Mouse (Mus musculus): ENCODE results near the gene Fbxw4. TPM values are rescaled to one million over a fixed set of nuclear protein-coding genes. Genes with fewer than 3 reads are reported as not detected.

Fbxw4 gene
- total RNA-seq, 2 experiments from 2014 or later, result 28.7 to 33.3 TPM

DNA sequence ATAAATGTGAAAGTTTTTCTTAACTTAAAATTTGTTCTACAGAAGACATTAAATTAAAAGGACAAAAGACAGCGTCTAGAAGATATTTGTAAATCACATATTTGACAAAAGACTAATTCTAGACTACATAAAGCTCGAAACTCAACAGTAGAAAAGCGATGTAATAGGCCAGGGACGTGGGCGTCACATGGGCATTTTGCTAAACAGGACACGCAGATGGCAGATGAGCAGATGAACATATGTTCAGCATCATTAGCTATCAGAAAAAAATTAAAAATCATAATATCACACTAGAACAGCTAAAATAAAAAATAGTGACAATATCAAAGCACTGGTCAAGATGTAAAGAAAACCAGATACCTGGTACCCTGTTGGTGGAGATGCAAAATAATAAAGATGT lies 70.4 kb downstream of the Fbxw4 start:
- intact Hi-C loops (cut with DNase I), result no loop called here

DNA sequence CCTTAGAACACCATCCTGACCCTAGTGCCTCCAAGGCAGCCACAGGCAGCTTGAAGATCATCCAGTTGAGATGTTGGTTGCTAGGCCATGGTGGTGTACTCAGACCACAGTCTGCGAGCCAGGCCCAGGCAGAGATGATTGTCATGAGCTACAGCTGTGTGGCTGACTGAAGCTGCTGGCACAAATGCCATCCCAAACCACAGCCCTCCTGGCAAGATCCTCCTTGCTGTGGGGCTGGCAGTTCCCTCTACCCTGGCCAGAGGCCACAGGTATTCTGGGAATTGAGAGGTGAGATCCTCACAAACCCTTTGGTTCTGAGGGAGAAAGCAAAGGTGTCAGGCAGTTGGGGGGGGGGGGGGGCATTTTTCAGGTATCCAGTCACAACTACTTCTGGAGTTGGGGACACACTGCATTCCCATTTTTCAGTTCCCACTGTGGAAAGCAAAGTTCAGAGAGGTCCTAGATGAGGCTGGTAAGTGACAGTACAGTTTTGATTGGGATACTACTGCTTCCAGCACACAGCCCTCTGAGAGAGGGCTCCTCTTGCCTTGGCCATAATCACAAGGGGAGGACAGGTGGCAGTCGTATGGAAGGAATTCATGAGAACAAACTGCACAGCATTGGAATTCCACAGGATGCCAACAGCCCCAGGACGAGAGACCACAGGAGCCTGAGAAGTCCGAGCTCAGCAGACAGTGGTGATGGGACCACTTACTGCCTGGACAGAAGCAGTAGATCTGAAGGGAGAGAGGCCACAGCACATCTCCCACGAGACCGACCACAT lies 72.4 kb downstream of the Fbxw4 start:
- intact Hi-C loops (cut with DNase I), result no loop called here

More for the DNA sequence above, 70.4 kb downstream of the Fbxw4 start:
- no peak for DNase-seq (ENCODE audit: extremely low spot score in 1 of 2, low spot score in 2 of 2)

DNA sequence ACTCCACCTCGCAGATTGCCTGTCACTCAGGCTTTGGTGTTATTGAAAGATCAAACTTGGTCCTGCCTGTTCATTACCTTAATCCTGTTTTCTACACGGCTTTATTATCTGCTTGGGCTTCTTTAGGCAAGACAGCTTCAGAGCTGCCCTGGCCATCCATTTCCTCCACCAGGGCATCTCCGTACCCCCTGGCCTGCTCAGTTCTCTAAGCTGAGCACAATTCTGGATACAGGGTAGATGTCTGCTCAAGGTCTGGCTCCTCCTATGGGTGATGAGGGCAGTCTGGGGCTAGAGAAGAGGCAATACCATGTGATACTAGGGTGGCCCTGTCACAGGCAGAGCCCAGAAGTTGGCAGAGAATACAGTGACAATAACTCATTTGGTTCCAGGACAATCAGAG lies 73.3 kb downstream of the Fbxw4 start:
- intact Hi-C loops (cut with DNase I), result no loop called here
- DNase-seq (ENCODE audit: extremely low spot score in 1 of 2, low spot score in 2 of 2), result no peak

More for the DNA sequence above, 72.4 kb downstream of the Fbxw4 start:
- no peak for DNase-seq (ENCODE audit: extremely low spot score in 1 of 2, low spot score in 2 of 2)

DNA sequence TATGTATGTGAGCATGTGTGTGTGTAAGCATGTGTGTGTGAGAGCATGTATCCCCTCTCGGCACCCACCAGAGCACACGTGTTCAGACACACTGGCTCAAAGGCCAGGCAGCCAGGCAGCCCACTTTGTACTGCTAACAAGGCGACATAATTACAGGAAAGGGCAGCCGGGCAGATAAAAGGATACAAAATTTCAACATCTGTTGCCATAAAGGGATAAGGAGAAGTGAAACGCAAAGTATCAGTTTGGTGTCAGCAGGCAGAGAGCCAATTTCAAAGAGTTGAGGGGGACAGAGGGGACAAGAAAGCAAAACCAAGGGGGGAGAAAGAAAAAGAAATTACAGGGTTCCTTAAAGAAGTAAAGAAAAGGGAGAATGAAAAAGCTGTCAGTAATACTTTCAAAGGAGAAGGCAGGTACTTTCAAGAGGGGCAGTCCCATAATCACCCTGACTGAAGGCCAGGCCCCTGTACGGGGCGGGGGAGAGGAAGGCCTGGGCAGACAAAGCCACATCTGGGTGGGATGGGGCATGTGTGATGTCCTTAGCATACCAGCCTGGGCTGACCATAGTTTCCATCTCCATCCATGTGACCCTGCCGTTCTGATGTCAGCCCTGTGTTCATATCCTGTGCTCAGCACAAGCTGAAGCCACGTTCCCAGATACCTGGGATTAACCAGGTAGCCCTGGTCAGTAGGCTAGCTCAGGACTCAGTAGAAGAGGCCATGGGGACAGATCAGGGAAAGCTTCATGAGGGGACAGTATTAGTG lies 75.1 kb downstream of the Fbxw4 start:
- intact Hi-C loops (cut with DNase I), result no loop called here
- no peak for DNase-seq (ENCODE audit: extremely low spot score in 1 of 2, low spot score in 2 of 2)

DNA sequence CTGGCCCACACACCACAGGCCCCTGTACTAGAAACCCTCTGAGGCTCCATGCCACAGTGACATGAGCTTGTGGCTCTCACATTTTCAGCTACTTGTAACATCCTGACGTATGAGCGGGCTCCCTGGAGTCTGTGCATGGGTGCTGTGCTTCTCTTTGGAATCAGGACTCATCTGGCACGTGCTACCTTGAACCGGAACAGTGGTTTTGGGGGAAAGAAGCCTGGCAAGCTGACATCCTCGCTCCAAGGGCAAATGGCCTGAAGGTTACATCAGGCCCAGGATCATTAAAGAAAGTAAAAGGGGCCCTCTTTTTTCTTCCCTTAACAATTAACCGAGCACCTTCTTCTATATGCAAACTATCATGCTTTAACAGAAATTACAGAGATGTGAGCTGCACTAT lies 77.0 kb downstream of the Fbxw4 start:
- intact Hi-C loops (cut with DNase I), result no loop called here
- DNase-seq (ENCODE audit: extremely low spot score in 1 of 2, low spot score in 2 of 2), result no peak

DNA sequence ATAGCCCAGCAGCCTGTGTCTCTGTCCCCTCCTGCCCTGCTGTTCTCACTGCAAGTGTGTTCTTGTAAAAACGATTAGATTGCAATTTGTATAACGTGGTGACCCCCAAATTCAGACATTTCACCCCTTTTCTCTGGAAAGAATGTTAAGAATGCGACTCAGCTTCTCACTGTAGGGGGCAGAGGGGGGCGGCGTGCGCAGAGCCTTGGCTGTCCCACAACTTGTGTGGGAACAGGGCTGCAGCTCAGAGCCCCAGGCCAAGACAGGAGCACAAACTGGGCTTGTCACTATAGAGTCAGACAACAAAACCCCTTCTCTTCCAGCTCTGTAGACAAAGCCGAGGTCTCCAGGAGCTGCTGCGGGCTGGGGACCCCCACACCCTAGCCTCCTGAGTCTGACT lies 78.0 kb downstream of the Fbxw4 start:
- intact Hi-C loops (cut with DNase I), result no loop called here
- DNase-seq (ENCODE audit: extremely low spot score in 1 of 2, low spot score in 2 of 2), result no peak

DNA sequence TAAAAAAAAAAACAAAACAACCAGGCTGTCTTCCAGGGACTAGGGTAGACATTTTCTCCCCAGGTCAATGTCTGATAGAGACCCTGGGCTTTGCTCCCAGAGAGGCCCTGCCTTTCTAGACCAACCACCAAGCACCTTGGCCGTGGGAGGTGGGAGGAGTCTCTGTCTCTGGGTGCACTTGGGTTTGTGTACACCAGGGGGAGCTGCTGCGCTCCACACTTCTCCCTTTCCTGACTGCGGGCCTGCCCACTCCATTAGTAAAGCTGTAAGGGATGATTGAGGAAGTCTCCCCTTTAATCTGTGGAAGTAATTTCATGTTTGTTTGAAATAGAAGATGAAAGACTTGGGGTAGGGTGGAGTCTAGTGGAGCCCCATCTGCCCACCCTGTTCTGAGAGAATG lies 78.9 kb downstream of the Fbxw4 start:
- intact Hi-C loops (cut with DNase I), result no loop called here
- DNase-seq (ENCODE audit: extremely low spot score in 1 of 2, low spot score in 2 of 2), result peak in 1 of 2 experiments; percentile 65

DNA sequence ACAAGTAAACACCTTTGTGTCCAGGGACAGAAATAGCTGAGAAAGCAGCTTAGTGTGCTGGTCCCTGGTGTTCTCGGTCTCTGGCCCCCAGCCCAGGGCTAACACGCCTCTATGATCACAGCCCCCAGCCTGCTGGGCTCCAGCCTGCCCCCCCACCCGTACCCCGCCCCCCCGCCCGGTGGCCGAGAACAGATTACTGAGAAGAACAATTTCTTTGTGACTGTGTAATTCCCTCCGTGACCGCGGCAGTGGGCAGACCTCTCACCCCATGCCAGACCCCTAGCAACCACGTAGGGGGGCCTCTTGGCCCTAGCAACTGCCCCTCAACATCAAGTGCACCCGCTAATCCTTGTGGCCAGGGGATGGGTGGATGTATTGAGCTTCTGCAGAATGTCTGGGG lies 79.9 kb downstream of the Fbxw4 start:
- no peak for DNase-seq (ENCODE audit: extremely low spot score in 1 of 2, low spot score in 2 of 2)
- intact Hi-C loops (cut with DNase I), result no loop called here

DNA sequence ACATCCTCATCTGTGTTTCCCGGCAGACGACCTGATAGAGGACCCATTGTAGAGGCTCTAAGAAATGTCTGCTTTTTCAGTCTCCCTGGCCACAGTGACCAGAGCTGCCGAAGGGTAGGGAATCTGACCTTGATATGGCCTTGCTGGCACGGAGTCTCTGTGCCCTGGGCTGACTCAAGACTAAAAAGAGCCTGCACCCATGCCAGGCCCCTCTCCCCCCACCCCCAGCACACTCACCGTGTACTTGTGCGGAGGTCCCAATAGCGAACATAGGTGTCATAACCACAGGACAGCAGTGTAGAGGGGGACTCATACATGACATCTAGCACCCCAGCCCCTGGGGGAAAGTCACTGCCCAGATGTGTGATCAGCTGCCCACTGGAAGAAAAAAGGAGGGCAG lies 80.7 kb downstream of the Fbxw4 start:
- DNase-seq (ENCODE audit: extremely low spot score in 1 of 2, low spot score in 2 of 2), result no peak
- intact Hi-C loops (cut with DNase I), result no loop called here

DNA sequence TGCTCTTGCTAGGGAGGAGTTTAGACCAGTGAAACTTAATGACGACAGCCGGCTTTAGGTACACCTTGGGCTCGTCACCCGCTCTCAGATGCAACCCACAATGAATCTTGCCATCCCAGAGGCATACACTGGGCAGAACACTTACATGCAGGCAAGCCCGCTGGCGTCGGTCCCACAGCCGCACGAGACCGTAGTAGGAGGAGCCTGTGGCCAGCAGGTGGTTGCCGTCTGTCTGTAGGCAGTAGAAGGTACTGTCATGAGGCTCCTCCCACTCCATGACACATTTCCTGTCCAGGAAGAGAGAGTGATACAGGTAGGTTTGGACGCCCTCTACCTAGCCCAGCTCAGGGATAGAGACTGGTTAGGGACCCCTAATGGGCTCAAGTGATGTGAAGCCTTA lies 81.1 kb downstream of the Fbxw4 start:
- DNase-seq (ENCODE audit: extremely low spot score in 1 of 2, low spot score in 2 of 2), result no peak
- intact Hi-C loops (cut with DNase I), result no loop called here

DNA sequence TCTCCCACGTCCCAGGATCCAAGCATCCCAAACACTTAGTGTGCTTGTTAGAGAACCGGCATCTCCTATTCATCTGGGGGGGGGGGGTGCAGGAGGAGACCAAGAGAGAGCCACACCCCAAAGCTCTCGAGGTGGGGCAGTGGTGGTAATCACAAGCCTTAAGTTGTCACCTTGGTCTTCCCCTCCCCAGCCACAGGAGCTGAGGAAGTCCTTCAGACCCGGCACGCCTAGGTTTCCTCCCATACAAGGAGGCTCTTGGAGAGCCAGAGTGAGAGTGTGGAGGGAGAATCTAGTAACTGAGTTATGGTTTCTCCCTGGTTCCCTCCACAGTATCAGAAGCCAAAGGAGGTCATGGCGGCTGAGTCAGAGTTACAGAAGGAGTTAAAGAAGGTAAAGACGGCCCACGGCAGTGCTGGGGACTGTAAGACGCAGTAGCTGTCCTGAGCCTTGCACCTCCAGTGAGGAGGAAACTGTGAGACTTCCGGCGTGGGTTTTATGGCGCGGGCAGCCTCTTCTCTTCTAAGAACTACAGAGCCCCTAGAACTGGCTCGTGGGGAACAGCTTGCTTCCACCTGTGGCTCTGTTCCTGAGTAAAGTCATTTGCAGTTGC lies 82.9 kb downstream of the Fbxw4 start:
- DNase-seq (ENCODE audit: extremely low spot score in 1 of 2, low spot score in 2 of 2), result no peak
- intact Hi-C loops (cut with DNase I), result no loop called here

DNA sequence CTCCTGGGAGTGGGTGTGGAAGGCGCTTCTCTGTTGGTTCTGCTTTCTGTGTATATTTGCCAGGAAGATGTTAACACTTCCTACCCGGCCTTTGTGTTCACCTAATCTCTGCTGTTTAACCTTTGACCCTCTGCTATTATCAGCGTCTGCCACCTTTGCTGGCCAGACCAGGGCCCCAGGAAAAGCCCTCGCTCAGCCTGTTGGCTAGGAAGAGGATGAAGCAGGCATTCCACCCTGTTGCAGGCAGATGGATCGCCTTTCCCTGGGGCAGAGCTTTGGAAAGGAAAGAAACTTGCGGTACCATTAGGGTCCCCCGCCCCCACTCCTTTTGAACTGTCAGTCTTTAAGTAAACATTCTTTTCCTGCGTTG lies 84.5 kb downstream of the Fbxw4 start:
- no peak for DNase-seq (ENCODE audit: extremely low spot score in 1 of 2, low spot score in 2 of 2)
- intact Hi-C loops (cut with DNase I), result loop anchor here (2.0 kb wide), 1 partner anchor 171 kb away; no protein-coding TSS in a partner anchor

DNA sequence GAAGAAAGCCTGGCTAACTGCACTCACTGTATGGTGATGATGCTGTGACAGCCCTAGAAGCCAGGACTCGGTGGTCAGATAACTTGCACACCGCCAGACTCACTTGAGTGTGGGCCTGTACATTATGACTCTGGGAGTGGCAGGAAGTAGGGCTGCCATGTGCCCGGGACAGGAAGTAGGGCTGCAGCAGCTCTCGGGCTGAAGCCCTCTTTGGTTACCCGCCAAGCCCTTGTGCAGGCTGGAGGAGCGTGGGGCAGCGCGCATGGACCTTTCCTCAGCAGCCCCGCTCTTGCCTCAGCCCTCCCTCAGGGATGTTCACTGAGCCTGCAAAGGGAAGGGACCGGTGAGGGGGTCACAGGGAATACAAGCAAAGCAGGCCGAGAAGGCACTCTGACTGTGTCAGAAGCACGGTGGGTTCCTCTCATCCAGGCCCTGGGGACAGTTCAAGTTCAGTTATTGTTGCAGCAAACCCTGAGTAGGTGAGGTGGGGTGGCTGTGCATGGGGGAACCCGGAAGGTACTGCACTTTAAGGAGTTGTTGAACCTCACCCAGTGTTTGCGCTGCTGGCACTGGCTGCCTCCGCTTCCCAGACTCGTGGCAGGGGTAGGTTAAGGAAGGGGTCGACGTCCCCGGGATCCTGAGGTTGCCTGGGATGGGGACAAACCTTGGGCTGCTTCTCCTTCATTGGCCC lies 85.0 kb downstream of the Fbxw4 start:
- intact Hi-C loops (cut with DNase I), result loop anchor here (2.0 kb wide), 1 partner anchor 172 kb away; no protein-coding TSS in a partner anchor
- DNase-seq (ENCODE audit: extremely low spot score in 1 of 2, low spot score in 2 of 2), result peak in 1 of 2 experiments; percentile 44

DNA sequence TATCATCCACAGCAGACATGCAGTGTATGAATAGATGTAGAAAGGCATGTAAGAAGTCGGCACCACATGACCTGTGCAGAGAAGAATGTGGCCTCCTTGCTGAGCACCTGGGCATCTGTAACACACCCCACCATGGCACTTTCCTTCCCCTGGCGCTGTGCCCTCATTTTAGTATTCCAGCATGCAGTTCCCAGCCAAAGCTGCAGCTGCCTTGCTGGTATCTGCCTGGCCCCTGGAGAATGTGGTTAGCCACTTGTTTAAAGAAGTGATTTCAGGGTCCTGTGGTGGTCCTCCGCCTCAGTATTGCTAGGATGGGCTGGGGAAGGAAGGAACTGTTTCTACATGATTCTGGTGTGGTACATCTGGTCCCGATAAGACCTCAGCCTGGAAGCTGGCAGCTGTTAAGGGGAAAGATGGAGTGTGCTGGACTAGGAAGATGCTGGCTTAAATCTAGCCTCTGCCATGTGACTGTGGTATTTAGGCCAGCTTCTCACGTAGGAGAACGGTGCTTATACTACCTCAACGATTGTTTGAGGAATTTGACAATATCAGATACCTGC lies 85.7 kb downstream of the Fbxw4 start:
- no peak for DNase-seq (ENCODE audit: extremely low spot score in 1 of 2, low spot score in 2 of 2)
- intact Hi-C loops (cut with DNase I), result loop anchor here (2.0 kb wide), 1 partner anchor 172 kb away; no protein-coding TSS in a partner anchor

DNA sequence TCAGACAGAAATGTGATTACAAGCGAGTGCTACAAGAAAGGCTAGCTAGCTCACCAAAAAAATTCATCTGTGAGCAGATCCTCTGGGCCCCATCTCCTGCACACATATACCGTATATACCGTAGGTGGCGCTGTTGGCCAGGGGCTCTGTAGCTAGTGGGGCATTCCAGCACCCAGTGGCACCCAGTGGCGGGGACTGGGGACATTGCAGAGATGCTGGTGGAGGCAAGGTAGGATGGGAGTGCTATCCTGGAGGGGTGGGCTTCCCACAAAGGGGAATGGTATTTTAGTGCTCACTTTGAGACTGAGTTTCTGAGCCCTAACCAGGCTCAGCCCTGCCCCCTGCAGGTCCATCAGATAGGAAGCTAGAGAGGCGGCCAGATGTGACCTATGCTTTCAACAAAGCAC lies 86.2 kb downstream of the Fbxw4 start:
- intact Hi-C loops (cut with DNase I), result loop anchor here (2.0 kb wide), 1 partner anchor 173 kb away; no protein-coding TSS in a partner anchor
- peak; percentile 38 to 83 for DNase-seq (ENCODE audit: extremely low spot score in 1 of 2, low spot score in 2 of 2)

DNA sequence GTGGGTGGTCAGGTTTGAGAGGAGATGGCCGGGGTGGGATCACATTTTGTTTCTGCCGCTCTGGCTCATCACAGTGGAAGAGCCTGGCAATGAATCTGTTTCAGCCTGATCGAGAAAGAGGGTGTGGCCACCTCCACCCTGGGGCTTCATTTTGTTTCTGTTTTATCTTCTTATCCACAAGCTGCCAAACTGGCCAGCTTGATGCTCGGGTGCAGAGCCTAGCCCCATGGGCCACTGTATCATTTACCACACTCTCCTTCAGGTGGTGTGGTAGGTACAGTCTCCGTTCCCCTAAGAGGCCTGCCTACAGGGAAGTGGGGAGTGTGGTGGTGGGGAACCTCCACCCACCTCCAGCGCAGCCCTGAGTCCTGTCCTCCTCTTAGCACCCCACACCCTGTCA lies 87.1 kb downstream of the Fbxw4 start:
- no peak for DNase-seq (ENCODE audit: extremely low spot score in 1 of 2, low spot score in 2 of 2)
- intact Hi-C loops (cut with DNase I), result no loop called here

DNA sequence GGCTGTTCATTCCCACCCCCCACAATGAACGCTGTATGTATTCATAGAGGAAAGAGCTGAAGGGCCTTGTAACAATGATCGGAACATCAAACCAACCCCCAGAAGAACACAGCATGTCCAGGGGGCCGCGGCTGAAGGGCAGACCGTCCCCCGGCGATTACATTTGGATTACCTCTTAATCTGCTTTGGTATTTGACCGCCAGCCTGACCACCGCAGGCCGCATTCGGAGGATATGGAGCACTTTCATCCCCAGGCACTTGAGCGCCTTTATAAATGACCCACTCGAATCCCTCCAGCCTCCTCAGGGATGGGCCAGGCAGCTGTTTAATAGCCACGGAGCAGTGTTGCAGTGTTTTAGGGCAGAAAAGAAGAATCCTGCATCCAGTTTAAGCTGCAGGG lies 92.7 kb downstream of the Fbxw4 start:
- no peak for DNase-seq (ENCODE audit: extremely low spot score in 1 of 2, low spot score in 2 of 2)
- intact Hi-C loops (cut with DNase I), result no loop called here

DNA sequence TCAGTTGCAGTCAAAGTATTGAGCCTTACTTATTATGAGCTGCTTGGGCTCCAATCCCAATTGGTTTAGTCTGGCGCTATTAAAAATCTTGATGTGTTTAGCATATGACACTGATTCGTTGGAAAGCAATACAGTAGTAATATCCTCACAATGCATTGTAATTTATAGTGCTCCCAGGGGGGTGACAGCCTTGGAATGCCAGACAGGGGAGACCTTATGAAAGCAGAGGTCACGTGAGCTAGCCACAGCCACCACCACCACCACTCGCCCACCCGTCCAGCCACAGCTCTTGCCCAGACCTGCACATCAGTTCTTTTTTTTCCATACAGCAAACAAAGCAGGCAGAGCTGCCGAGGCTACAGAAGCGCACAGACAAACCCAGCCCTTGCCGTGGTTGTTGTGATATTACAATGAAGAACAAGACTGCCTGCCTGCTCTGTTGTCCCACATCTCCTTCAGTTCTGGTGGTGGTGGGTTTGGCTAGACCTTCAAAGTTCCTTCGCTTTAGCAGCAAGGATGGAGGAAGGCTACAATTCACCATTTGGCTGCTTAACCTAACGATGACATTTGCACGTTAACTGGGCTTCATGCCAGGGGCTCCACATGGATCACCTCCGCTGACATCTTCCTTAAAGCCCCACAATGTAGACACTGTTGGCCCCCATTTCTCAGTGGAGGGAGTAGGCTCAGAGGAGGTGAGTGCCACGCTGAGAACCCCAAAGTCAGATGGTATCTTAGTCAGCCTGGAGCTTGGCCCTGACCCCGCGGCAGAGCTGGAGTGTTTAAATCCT lies 94.0 kb downstream of the Fbxw4 start:
- intact Hi-C loops (cut with DNase I), result no loop called here
- DNase-seq (ENCODE audit: extremely low spot score in 1 of 2, low spot score in 2 of 2), result no peak

Measured in left cerebral cortex, postnatal 10 days (tissue).